Mouse (Mus musculus) C2C12 (cell line): ENCODE results near the gene Hoxa3.

Experiments
- CTCF ChIP-seq: IDR thresholded peaks from one replicate; pipeline ENCODE4 v1.5.1; 2011; ENCODE audit not compliant: control insufficient read depth, insufficient read depth, insufficient read length
- FOSL1 ChIP-seq: IDR thresholded peaks from one replicate; pipeline ENCODE4 v1.8.0; 2011; ENCODE audit warnings: mild to moderate bottlenecking, low read length; ENCODE audit not compliant: poor library complexity, insufficient read depth, severe bottlenecking
- MAX ChIP-seq: IDR thresholded peaks from one replicate; pipeline ENCODE4 v1.6.1; 2011; ENCODE audit warnings: mild to moderate bottlenecking, control low read depth
- MYOG ChIP-seq: IDR thresholded peaks from one replicate; pipeline ENCODE4 v1.6.1; 2011; ENCODE audit not compliant: control insufficient read depth, insufficient read length; ENCODE audit errors: extremely low read depth
- USF1 ChIP-seq: IDR thresholded peaks from one replicate; pipeline ENCODE4 v1.6.1; 2011; ENCODE audit warnings: low read depth, mild to moderate bottlenecking, control low read depth, moderate library complexity

DNA sequence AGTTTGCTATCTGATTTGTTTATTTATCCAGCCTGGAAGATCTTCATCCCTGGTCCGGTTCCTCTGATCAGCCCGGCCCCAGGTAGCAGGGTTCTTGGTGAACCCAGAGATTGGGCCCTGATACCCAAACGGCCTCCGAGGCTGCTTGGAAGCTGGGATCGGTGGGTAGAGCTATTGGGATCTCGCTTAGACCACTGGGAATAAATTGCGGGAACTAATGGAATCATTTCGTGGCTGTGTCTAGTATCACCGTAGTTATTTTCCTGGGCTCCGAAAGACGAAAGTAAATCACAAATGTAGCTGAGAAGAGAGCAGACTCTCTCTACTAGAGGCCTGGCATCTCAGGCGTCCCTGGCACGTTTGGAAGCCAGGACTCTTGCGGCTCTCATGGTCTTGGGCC lies 7.9 kb downstream of the Hoxa3 start:
- TF ChIP-seq CTCF (no peak), MAX (no peak), FOSL1 (no peak), USF1 (no peak), MYOG (no peak)
